Mouse (Mus musculus) liver, embryonic 14.5 days (tissue): ENCODE results near the gene Tsga10ip.

Experiments
- CTCF ChIP-seq: IDR thresholded peaks from 2 replicates; pipeline ENCODE4 v1.5.1; 2016; ENCODE audit warnings: antibody characterized with exemption, low read depth, control low read depth
- EP300 ChIP-seq: IDR thresholded peaks from 2 replicates; pipeline ENCODE4 v1.6.1; 2016; ENCODE audit warnings: antibody characterized with exemption, low read depth

DNA sequence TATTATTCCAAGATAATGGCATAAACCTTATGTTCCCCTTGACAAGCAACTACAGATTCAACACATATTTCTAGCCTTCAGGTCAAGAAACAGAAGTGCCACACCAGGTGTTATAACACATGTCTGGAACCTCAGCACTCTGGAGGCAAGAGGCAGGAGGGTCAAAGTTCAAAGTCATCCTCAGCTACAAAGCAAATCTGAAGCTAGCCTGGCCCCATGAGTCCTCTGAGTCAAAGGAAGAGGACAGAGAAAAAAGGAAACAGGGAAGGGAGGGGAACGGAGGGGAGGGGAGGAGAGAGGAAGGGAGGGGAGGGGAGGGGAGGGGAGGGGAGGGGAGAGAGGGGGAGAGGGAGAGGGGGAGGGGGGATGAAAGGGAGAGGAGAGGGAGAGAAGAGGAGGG, 46.2 kb downstream of the Tsga10ip start:
- TF ChIP-seq CTCF (no peak), EP300 (no peak)
